Mouse (Mus musculus) forebrain, embryonic 11.5 days (tissue): Measurements from ENCODE around the gene Serpina3j. TPM values are rescaled to one million over a fixed set of nuclear protein-coding genes. Genes with fewer than 3 reads are reported as not detected.

Experiments used
- ATAC-seq: fragments of 200-750 bp; cut with Nextera tagmentation; replicated peaks from 2 replicates; pipeline ENCODE4 v1.8.0; 2017; ENCODE audit warnings: moderate TSS enrichment; ENCODE audit not compliant: low FRiP score
- DNase-seq: peaks from one replicate; pipeline ENCODE4 v3.0.0-alpha.2; 2017; ENCODE audit warnings: low spot score
- H3K27ac ChIP-seq: fragments of 300-500 bp; sonication (generic); 2 replicates; pipeline ENCODE4 v1.5.1; 2014; ENCODE audit warnings: low read depth, low read length
- H3K27me3 ChIP-seq: fragments of 300-500 bp; sonication (generic); 2 replicates; pipeline ENCODE4 v1.6.1; 2014; ENCODE audit warnings: mild to moderate bottlenecking, low read length, mixed read lengths; ENCODE audit not compliant: control insufficient read depth, insufficient read depth
- H3K36me3 ChIP-seq: fragments of 300-500 bp; sonication (generic); 2 replicates; pipeline ENCODE4 v1.6.1; 2014; ENCODE audit warnings: mild to moderate bottlenecking, low read length, moderate library complexity, mixed read lengths; ENCODE audit not compliant: control insufficient read depth, insufficient read depth
- H3K4me1 ChIP-seq: fragments of 300-500 bp; sonication (generic); replicated peaks from 2 replicates; pipeline ENCODE4 v1.6.1; 2014; ENCODE audit warnings: low read length, mixed read lengths; ENCODE audit not compliant: control insufficient read depth, insufficient read depth
- H3K4me2 ChIP-seq: fragments of 300-500 bp; sonication (generic); 2 replicates; pipeline ENCODE4 v1.6.1; 2014; ENCODE audit warnings: low read depth, mild to moderate bottlenecking, low read length, moderate library complexity, mixed read lengths; ENCODE audit not compliant: severe bottlenecking
- H3K4me3 ChIP-seq: fragments of 300-500 bp; sonication (generic); 2 replicates; pipeline ENCODE4 v1.5.1; 2014; ENCODE audit warnings: low read depth, low read length
- H3K9ac ChIP-seq: fragments of 300-500 bp; sonication (generic); 2 replicates; pipeline ENCODE4 v1.6.1; 2014; ENCODE audit warnings: low read length
- H3K9me3 ChIP-seq: fragments of 300-500 bp; sonication (generic); 2 replicates; pipeline ENCODE4 v1.6.1; 2016; ENCODE audit warnings: low read length, mixed read lengths; ENCODE audit not compliant: control insufficient read depth
- WGBS: fragments of 180-500 bp; shearing (Covaris S2); extraction: QIAGEN DNeasy Blood & Tissue Kit; methylation state at CpG from one replicate; pipeline ENCODE4 v1.1.7; 2014; 5-methylcytosine and 5-hydroxymethylcytosine counted together
- polyA plus RNA-seq: library from polyadenylated mRNA; unstranded; fragments of >200 nt; fragmentation: Nextera tagmentation; extraction: Ambion mirVana; gene quantifications from 2 replicates; pipeline ENCODE4 v1.2.1, GENCODE M21; 2014

Gene Serpina3j
- not detected in 2 replicates for polyA plus RNA-seq

GRCm38 (mm10) chr12:104314253-104314652 is at the start of gene Serpina3j:
TSS of gene Serpina3j (plus strand) at chr12:104314553.
- 91% methylated on average over 1 of the region's 1 CpGs for WGBS
- ATAC-seq, result no peak

GRCm38 (mm10) chr12:104266374-104266773 is 48.0 kb upstream of the Serpina3j start:
- WGBS, result 84% methylated on average over 3 of the region's 3 CpGs
- Histone ChIP-seq H3K4me2 (no peak overlapping the region), H3K9me3 (no peaks in the 10 kb centered on the region), H3K4me3 (no peak overlapping the region), H3K9ac (no peak overlapping the region), H3K4me1 (no peaks in the 10 kb centered on the region; the same call in 1 of the 2 replicates), H3K27me3 (no peaks in the 10 kb centered on the region), H3K27ac (no peak overlapping the region), H3K36me3 (no peaks in the 10 kb centered on the region)
- DNase-seq (no peak), ATAC-seq (no peak)

More at GRCm38 (mm10) chr12:104314253-104314652, at the start of gene Serpina3j:
- no peaks in the 10 kb centered on the region for H3K36me3 ChIP-seq
- no peaks in the 10 kb centered on the region for H3K4me1 ChIP-seq
- no peak within 1 kb of the TSS for H3K9ac ChIP-seq
- no peaks in the 10 kb centered on the region for H3K27me3 ChIP-seq
- no peak within 1 kb of the TSS for H3K4me3 ChIP-seq
- no peak within 1 kb of the TSS for H3K4me2 ChIP-seq
- no peaks in the 10 kb centered on the region for H3K9me3 ChIP-seq
- no peak for DNase-seq
- H3K27ac ChIP-seq, result no peak within 1 kb of the TSS

DNA sequence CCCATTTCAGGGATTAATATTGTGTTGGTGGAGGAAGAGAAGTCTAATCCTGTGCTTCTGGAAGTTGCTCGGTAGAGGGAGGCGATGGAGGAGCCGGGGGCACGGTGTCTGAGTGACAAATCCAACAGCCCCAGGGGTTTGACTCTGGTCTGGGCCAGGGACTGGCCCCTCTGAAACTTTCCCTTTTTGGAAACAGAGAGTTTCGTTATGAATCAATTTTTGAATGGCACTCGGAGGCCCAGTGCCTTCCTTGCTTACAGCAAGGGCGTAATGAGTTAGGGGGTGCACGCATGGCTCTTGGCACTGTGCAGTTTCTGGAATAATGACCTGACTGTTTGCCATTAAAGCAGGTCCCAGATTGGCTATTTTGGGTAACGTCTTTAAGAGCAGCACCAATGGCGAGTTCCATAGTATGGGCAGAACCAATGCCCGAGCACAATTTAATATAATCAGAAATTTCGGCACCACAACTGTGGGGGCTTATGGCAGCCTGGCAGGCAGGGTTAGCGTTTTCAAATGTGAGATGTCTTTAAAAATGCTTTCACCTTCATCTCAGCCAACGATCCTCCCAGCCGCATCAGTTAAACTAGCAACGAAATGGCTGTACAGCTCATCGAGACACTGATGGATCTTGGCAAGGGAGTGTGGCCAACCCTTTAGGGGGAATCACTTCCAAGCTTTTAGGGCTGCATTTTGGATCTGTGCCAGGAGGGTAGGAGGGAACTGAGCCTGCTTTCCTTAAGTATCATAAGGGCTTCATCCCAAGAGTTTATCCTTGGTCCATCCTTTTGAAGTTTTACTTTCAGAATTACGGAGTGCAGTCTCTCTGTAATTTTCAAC is 35.9 kb upstream of the Serpina3j start:
- Histone ChIP-seq H3K4me2 (no peak overlapping the region), H3K9ac (no peak overlapping the region), H3K9me3 (no peaks in the 10 kb centered on the region; the same call in 1 of the 2 replicates), H3K27ac (no peak overlapping the region; the same call in 1 of the 2 replicates), H3K4me1 (no peaks in the 10 kb centered on the region), H3K4me3 (no peak overlapping the region), H3K27me3 (no peaks in the 10 kb centered on the region), H3K36me3 (no peaks in the 10 kb centered on the region)
- DNase-seq, result no peak
- ATAC-seq, result peak; percentile 74
- 83% methylated on average over 18 of the region's 18 CpGs for WGBS

DNA sequence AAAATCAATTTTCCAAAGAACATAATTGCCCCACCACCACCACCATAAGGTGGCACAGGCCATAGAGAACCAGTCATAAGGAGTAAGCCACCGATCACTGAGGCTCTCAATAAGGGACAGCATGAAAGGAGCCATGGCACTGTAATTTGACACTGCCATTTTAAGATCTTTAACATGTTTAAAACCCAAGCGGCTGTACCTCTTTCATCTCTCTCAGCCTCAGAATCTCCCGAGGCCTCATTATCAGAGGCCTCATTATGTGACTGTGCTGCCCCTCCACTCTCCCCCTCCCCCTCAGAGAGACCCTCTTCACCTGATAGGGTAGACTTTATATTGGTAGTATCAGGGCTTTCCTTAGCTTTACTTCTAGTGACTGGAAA is 35.3 kb upstream of the Serpina3j start:
- Histone ChIP-seq H3K4me1 (no peaks in the 10 kb centered on the region), H3K9ac (no peak overlapping the region), H3K36me3 (no peaks in the 10 kb centered on the region), H3K4me2 (no peak overlapping the region), H3K27ac (no peak overlapping the region), H3K9me3 (no peaks in the 10 kb centered on the region; the same call in 1 of the 2 replicates), H3K4me3 (no peak overlapping the region), H3K27me3 (no peaks in the 10 kb centered on the region)
- 13% methylated on average over 3 of the region's 3 CpGs for WGBS
- peak; percentile 90 for ATAC-seq
- peak; percentile 53 for DNase-seq

DNA sequence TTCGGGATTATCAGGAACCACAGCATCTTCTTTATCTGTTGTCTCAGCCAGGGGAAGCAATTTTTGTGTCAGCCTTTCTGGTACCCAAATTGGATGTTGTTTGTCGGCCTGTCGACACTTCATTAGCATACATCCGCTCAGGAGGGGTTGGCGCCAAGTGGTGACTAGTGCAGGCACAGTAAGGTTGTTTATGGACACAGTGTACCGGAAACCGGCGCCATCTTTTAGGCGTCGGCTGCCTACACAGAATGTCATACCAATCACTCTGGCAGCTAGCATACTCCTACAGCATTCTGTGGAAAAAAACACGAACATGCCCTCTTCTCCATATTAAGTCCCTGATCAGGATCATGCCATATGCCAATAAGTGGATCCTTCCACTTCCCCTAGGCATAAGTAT is 31.0 kb upstream of the Serpina3j start:
- Histone ChIP-seq H3K4me3 (no peak overlapping the region), H3K4me1 (no peaks in the 10 kb centered on the region), H3K4me2 (no peak overlapping the region), H3K27me3 (no peaks in the 10 kb centered on the region), H3K27ac (no peak overlapping the region), H3K9ac (no peak overlapping the region), H3K9me3 (no peaks in the 10 kb centered on the region; the same call in 1 of the 2 replicates), H3K36me3 (no peaks in the 10 kb centered on the region)
- DNase-seq (no peak), ATAC-seq (no peak)
- WGBS, result 90% methylated on average over 11 of the region's 11 CpGs

- H3K4me2 ChIP-seq, result no peak overlapping the region
- H3K4me3 ChIP-seq, result no peak overlapping the region
- no peaks in the 10 kb centered on the region for H3K4me1 ChIP-seq
- no peak overlapping the region for H3K9ac ChIP-seq
- H3K27me3 ChIP-seq, result no peaks in the 10 kb centered on the region
- no peak overlapping the region for H3K27ac ChIP-seq
- H3K36me3 ChIP-seq, result no peaks in the 10 kb centered on the region
- ATAC-seq, result no peak
- DNase-seq, result no peak
- no peaks in the 10 kb centered on the region for H3K9me3 ChIP-seq
Observed at GRCm38 (mm10) chr12:104288336-104288735, 26.0 kb upstream of the Serpina3j start.

DNA sequence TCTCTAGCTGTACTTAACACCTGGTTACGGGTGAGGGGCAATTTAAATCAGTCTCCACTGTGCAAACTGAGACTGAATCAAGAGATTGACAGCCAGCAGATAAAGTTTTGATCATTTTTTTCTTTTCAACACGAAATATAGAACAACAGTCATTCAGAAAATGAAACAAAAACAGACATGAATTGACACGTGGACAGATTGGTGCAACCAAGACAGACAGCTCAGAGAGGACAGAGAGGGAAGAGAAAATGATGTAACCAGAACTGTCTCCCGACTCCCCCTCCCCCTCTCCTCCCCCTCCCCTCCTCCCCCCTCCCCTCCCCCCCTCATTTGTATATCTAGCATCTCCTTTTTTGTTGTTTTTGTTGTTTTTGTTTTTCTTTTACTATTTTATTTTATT is 24.5 kb upstream of the Serpina3j start:
- no peak for DNase-seq
- Histone ChIP-seq H3K4me1 (no peaks in the 10 kb centered on the region), H3K4me3 (no peak overlapping the region), H3K27me3 (no peaks in the 10 kb centered on the region), H3K9me3 (no peaks in the 10 kb centered on the region), H3K27ac (no peak overlapping the region), H3K36me3 (no peaks in the 10 kb centered on the region), H3K9ac (no peak overlapping the region), H3K4me2 (no peak overlapping the region)
- 63% methylated on average over 4 of the region's 4 CpGs for WGBS
- no peak for ATAC-seq

DNA sequence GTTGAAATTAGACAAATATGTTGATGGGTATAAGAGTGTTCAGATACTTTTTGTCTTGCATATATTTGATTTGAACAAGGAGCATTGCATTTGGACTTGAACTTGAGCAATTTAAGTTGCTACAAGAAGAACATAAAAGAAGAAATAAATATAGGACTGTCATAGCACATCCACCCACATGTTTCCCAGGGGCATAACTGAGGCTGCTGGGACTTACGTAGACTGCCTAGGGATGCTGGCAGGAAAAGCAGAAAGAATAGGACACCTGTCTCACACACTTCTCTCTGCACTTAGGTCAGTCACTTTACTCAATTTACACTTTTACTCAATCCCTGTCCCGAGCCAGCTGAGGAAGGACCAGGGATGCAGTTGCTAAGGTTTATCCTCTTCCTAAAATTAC is 20.4 kb upstream of the Serpina3j start:
- Histone ChIP-seq H3K4me2 (no peak overlapping the region), H3K27me3 (no peaks in the 10 kb centered on the region), H3K4me1 (no peaks in the 10 kb centered on the region), H3K9ac (no peak overlapping the region), H3K27ac (no peak overlapping the region), H3K36me3 (no peaks in the 10 kb centered on the region), H3K4me3 (no peak overlapping the region), H3K9me3 (no peaks in the 10 kb centered on the region)
- DNase-seq (no peak), ATAC-seq (no peak)
- 95% methylated on average over 2 of the region's 2 CpGs for WGBS

- H3K4me2 ChIP-seq, result no peak overlapping the region
Observed at GRCm38 (mm10) chr12:104298049-104298448, 16.3 kb upstream of the Serpina3j start.

More at GRCm38 (mm10) chr12:104298049-104298448, 16.3 kb upstream of the Serpina3j start:
- Histone ChIP-seq H3K36me3 (no peaks in the 10 kb centered on the region), H3K9ac (no peak overlapping the region), H3K9me3 (no peaks in the 10 kb centered on the region), H3K4me3 (no peak overlapping the region), H3K4me1 (no peaks in the 10 kb centered on the region), H3K27ac (no peak overlapping the region), H3K27me3 (no peaks in the 10 kb centered on the region)
- DNase-seq, result no peak
- 93% methylated on average over 2 of the region's 2 CpGs for WGBS
- ATAC-seq, result no peak
